Mouse (Mus musculus): ENCODE measurements around the gene Nop56.

Nop56 gene

DNA sequence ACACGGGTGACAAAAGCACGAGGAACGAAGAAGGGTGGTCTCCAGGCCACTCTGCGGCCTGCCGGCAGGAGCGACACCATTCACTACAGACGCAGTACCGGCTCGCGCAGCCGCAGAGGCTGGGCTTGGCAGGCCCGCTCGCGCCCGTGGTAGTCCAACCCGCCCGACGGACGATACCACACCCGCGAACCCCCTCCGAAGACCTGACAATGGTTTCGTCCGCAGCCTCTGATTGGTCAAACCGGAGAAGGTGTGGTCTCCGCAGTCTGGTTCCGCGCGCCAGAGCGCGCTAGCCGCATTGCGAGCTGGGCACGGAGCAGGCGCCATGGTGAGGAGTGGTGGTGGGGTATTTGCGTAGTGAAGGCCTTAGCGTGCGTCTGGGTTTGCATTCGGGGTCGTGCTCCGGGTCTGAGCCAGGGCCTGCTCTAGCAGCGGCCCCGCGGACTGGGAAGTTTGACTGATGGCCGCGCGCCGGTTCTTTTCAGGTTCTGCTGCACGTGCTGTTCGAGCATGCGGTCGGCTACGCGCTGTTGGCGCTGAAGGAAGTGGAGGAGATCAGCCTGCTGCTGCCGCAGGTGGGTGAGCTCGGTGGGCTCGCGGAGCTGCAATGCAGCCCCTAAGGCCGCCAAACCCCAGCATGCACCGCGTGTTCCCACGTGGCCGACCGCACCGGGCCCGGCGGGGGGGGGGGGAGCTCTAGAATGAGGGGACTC is at the start of gene Nop56:
Gene Nop56 (plus strand): TSS at position 282 of the 713 bp plus-strand sequence.
- peak; percentile 81 for DNase-seq (ENCODE audit: low read depth, low spot score)

DNA sequence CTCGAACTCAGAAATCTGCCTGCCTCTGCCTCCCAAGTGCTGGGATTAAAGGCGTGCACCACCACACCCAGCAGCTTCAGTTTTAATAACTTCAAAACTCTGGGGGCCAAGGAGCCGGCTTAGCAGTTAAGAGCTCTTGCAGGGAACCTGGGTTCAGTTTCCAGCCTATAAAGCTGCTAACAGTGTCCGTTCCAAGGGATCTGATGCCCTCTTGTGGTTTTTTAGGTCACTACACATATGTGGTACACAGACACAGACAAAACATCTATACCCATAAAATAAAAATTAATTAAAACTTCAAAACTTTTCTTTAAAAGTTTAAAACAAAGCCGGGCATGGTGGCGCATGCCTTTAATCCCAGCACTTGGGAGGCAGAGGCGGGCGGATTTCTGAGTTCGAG is 27.3 kb upstream of the Nop56 start:
- no peak for DNase-seq (ENCODE audit: low read depth, low spot score)

DNA sequence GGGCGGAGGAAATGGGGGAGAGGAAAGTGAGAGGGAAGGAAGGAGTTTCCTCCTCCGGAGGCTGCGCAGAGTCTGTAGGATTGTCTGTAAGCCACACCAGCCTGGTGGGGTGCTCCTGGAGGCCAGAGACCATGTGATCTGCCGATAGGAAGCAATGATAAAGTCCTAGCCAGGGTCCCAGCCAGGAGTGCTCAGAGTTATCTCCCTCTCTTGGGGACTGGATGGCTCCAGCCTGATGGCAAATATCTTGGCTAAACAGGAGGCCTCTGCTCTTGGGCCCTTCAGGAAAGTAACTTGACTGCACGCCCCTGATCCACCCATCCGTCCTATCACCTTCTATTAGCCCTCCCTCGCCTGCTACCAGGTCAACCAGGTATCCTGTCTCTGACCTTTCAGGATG is 26.0 kb upstream of the Nop56 start:
- DNase-seq (ENCODE audit: low read depth, low spot score), result no peak

- no peak for DNase-seq (ENCODE audit: low read depth, low spot score)
Observed at GRCm38 (mm10) chr2:130256762-130257161, 17.5 kb upstream of the Nop56 start.

- no peak for DNase-seq (ENCODE audit: low read depth, low spot score)
Observed at GRCm38 (mm10) chr2:130260822-130261221, 13.4 kb upstream of the Nop56 start.

DNA sequence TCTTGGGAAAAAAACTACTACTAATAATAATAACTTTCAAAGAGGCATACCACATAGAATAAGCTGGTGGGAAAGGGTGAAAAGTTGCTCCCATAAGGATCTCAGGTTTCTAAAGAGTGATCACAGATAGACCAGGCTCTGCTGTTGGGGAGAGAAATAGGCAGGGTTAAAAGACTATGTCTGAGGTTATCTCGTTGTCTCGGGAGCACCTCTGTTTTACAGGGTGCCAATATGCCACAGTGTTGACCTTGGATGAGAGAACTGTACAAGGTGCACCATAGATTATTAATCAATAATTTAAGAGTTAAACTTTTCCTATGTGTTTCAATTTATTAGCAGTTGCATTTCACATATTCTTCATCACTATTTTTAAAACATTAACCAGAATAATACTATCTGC is 12.3 kb upstream of the Nop56 start:
- no peak for DNase-seq (ENCODE audit: low read depth, low spot score)

DNA sequence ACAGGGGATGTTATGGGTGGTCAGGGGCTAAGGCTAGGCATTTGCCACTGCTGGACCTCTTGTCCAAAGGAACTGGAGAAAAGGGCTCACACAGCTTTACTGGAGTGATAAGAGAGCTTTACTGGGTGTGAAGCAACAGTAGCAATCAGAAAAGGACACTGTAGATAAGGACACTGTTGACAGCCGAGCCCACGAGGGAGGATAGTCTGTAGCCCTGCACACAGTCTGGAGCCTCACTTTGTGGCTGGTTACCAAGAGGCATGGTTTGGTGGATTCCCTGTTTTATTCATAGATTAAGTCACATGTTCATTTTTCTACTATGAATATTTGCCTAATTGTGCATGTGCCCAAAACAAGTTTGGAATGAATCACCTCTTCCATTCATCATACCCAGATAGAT is 11.8 kb upstream of the Nop56 start:
- no peak for DNase-seq (ENCODE audit: low read depth, low spot score)

- DNase-seq (ENCODE audit: low read depth, low spot score), result no peak
Observed at GRCm38 (mm10) chr2:130265520-130265919, 8.7 kb upstream of the Nop56 start.

DNA sequence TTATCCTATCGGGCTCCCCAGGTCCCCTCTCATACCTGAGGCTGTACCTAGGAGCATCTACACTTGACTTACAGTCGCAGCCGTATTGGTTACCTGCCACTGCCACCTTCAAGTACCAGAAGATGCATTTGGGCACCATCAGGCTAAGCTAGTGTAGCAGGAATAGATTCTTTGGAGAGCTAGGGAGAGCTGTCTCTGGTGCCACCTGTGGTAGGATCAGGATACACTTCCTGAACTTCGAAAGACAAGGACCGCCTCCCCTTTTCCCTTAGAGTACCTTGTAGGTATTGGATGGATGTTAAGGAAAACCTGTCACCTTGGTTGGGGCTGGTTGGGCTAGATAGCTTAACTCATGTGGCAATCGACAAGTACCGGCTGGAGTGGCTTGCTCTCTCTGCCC is 6.2 kb upstream of the Nop56 start:
- no peak for DNase-seq (ENCODE audit: low read depth, low spot score)

DNA sequence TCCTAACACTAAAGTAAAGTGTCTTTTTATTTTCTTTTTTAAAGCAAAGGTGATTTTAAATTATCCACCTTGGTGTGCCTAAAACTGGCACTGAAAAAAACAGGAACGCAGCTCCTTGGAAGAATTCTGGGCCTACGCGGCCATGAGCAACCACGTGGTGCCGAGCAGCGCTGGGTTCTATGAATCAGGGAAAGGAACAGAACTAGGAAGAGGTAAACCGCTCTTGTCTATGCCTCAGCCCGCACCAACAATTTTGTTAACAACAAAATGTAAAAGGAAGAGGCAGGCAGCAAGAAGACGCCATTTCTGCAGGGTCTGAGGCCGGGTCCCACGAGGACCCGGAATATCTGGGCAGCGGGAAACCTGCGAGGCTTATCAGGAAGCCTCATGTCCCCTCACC is 498 bp upstream of the Nop56 start:
- DNase-seq (ENCODE audit: low read depth, low spot score), result no peak

DNA sequence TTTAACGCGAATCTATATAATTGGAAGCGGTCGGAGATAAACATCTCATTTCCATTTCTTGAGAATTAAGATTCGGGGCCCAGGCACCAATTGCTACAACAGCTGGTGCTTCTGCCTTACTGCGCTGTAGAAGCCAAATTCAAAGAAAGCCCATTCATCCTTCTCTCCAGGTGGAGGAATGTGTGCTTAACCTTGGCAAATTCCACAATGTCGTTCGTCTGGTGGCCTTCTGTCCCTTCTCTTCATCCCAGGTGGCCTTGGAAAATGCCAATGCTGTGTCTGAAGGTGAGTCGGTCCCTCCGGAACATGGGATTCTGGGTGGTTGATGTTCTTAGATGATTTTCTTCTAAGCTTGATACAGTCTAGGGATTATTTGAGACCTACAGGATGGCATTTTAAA is 632 bp downstream of the Nop56 start:
- no peak for DNase-seq (ENCODE audit: low read depth, low spot score)

GRCm38 (mm10) chr2:130275649-130276048 is 1.4 kb downstream of the Nop56 start:
- DNase-seq (ENCODE audit: low read depth, low spot score), result no peak

- DNase-seq (ENCODE audit: low read depth, low spot score), result no peak
Observed at GRCm38 (mm10) chr2:130279600-130280091, 5.4 kb downstream of the Nop56 start.

- no peak for DNase-seq (ENCODE audit: low read depth, low spot score)
Observed at GRCm38 (mm10) chr2:130280224-130280623, 6.0 kb downstream of the Nop56 start.

GRCm38 (mm10) chr2:130280818-130281217 is 6.6 kb downstream of the Nop56 start:
- no peak for DNase-seq (ENCODE audit: low read depth, low spot score)

DNA sequence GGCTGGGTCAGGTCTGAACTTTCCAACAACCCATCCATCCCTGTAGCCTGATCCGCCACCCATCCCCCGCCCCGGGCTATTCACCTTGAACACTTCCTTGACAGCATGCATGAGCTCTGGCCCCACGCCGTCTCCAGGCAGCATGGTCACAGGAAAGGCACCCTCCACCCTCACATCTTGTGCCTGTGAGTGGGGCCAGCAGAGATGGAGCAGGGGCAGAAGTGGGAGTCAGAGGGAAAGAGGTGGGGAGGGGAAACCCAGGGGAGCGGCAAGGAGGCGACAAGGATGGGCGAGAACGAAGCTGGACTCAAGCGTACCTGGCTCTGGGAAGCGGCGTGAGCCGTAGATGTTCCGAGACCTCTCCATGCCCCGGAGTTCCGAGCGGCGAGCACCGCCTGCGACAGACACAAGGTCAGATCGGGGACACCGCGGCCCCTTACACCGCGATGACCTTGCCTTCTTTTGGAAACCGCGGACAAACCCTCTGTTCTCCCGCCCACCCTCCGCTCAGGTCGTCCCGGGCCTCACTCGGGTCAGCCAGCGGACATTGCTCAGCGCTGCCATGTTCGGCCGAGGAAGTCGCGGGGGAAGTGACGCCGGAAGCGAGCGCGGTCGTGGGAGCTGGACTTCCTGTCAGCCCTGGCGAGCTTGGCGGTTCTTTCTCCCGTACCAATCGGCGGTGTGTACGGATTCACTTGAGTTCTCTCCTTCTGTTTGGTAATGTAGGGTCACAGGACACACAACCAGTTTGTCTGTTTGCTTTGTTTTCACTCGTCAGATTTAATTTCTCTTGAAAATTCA is 9.8 kb downstream of the Nop56 start, which contains the start of gene Idh3b:
Gene Idh3b (minus strand): TSS at position 694 of the 801 bp plus-strand sequence.
- DNase-seq (ENCODE audit: low read depth, low spot score), result no peak

DNA sequence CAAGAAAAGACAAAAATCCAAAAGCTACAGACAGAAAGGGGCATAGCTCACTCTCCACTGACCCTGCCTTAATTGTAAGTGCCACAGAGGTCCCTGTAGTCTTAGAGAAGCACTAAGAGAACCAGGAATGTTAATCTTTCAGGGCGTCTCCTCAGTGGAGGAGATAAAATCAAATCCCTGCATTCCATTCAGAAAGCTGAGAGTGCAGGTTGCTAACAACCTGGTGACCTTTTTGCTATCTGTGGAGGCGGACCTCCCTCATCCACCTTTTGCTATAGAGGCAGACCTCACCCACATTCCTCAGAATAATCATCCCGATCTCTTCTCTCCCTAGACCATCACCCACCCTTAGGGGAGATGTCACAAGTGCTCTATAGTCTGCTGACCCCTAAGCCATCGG is 14.9 kb downstream of the Nop56 start:
- no peak for DNase-seq (ENCODE audit: low read depth, low spot score)

DNA sequence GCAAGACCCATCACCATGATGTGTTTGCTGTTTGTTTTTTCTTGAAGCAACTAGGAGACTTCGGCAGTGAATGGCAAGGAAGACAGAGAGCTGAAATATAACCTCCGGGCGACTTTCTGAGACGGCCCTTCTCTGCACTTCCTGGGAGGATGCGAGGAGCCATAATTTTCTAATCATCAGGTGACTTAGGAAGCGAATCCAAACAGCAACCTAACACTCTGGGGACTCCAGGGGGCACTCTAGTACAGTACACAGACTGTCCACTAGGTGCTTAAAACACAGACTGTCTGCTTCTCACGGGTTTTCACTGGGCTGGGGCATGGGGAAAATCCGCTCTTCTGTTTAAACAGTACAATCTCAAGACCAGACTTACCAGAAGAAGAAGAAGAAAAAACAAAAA is 17.2 kb downstream of the Nop56 start:
- DNase-seq (ENCODE audit: low read depth, low spot score), result no peak

GRCm38 (mm10) chr2:130293009-130293408 is 18.8 kb downstream of the Nop56 start:
- DNase-seq (ENCODE audit: low read depth, low spot score), result no peak

DNA sequence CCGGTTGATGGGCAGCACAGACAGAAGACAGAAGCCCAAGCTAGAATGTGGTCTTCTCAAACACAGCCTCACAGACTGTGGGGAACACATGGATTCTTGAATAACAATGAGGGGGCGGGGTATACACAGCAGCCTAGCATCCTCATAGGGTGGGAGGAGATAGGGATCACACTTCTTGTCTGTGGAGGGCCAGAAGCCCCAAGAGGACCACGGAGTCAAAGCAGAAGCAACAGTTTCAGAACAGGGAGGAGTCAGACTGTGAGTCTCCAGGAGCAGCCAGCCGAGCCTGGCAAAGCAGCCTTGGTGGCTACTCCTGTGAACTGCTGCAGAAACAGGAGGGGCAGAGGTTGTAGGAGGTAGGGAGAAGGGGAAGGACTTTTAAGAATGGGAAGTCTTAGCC is 19.3 kb downstream of the Nop56 start:
- no peak for DNase-seq (ENCODE audit: low read depth, low spot score)

DNA sequence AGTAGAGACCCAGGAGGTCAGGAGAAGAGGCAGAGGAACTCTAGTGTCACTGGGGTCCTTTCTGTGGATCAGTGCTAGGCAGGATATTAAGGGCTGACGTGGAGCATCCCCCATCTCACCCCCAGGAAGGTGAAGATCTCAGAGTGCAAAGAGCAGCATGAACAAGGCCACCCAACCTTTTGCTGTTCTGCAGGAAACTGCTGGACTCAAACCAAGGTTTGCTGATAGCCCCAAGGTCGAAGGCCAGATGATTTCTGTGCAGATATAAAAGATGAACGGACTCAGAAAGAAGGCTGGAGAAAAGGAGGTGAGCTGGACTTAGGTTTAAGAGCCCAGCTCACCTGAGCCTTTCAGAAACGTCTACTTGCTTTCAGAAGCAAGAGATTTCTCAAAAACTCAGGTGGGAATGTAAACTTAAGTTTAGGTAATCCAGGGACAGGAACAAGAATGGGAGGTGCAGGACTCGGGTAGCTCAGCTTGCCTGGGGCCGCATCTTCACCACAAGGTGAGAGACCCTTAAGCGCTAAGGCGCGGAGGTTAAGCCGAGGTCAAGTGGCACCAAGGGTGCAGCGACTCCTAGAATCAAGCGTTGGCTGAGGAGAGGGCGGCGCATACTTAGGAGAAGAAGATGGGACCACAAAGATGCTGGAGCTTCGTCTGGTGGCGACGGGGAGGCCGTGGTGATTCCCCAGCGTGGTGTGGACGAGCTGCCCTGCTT is 20.1 kb downstream of the Nop56 start:
- no peak for DNase-seq (ENCODE audit: low read depth, low spot score)

GRCm38 (mm10) chr2:130294936-130295277 is 20.7 kb downstream of the Nop56 start, which contains the start of gene Ebf4:
TSS of gene Ebf4 (plus strand) at chr2:130295169.
- DNase-seq (ENCODE audit: low read depth, low spot score), result no peak

Data from WW6 (cell line).